Mouse (Mus musculus) limb, embryonic 15.5 days (tissue): ENCODE data around the gene Ptges. TPM values are rescaled to one million over a fixed set of nuclear protein-coding genes. Genes with fewer than 3 reads are reported as not detected.

Experiments
- ATAC-seq: fragments of 200-750 bp; cut with Nextera tagmentation; 2 replicates; pipeline ENCODE4 v1.8.0; 2017; ENCODE audit warnings: low read depth, moderate TSS enrichment; ENCODE audit not compliant: insufficient number of reproducible peaks, low FRiP score, low TSS enrichment
- H3K27ac ChIP-seq: fragments of 300-500 bp; sonication (generic); 2 replicates; pipeline ENCODE4 v1.5.1; 2015; ENCODE audit warnings: moderate library complexity, mild to moderate bottlenecking, inconsistent platforms
- H3K27me3 ChIP-seq: fragments of 300-500 bp; sonication (generic); 2 replicates; pipeline ENCODE4 v1.6.1; 2015; ENCODE audit warnings: inconsistent platforms
- H3K36me3 ChIP-seq: fragments of 300-500 bp; sonication (generic); 2 replicates; pipeline ENCODE4 v1.6.1; 2015; ENCODE audit warnings: inconsistent platforms
- H3K4me1 ChIP-seq: fragments of 300-500 bp; sonication (generic); 2 replicates; pipeline ENCODE4 v1.6.1; 2015; ENCODE audit warnings: inconsistent platforms
- H3K4me2 ChIP-seq: fragments of 300-500 bp; sonication (generic); 2 replicates; pipeline ENCODE4 v1.6.1; 2015; ENCODE audit warnings: mild to moderate bottlenecking, inconsistent platforms
- H3K4me3 ChIP-seq: fragments of 300-500 bp; sonication (generic); 2 replicates; pipeline ENCODE4 v1.5.1; 2015; ENCODE audit warnings: mild to moderate bottlenecking, inconsistent platforms
- H3K9ac ChIP-seq: fragments of 300-500 bp; sonication (generic); 2 replicates; pipeline ENCODE4 v1.6.1; 2015; ENCODE audit warnings: inconsistent platforms
- H3K9me3 ChIP-seq: fragments of 300-500 bp; sonication (generic); 2 replicates; pipeline ENCODE4 v1.6.1; 2016; ENCODE audit warnings: inconsistent platforms
- WGBS: fragments of 180-500 bp; shearing (Covaris S2); methylation state at CpG from one replicate; pipeline ENCODE4 v1.1.7; 2015; 5-methylcytosine and 5-hydroxymethylcytosine counted together
- polyA plus RNA-seq: library from polyadenylated mRNA; unstranded; fragments of >200 nt; fragmentation: Nextera tagmentation; extraction: Ambion mirVana; gene quantifications from 2 replicates; pipeline ENCODE4 v1.2.1, GENCODE M21; 2015

The Ptges gene
- polyA plus RNA-seq, 1 experiment from 2014 or later = 35.3 TPM

DNA sequence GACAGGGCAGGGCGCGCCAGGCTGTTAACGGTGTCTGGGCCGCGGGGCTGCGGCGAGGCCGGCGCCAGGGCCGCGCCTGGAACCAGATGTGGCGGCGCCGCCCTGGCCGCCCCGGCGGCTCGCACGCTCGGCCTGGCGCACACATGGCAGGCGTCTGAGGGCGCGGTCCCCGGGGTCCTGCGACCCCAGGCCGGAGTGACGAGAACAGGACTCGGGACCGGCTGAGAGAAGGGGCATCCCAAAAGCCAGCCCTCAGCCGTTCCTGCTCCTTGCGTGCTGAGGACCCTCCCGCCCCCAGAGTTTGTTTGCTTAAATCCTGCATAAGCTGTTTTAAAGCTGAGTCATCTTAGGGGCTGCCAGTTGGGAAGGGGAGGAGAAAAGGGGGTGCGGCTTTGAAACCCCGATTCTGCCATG lies 64.7 kb downstream of the Ptges start:
- 2% methylated on average over 35 of the region's 35 CpGs for WGBS
- Histone ChIP-seq H3K9ac (no peak overlapping the region), H3K4me1 (peaks cover 42% of the 10 kb centered on the region)

GRCm38 (mm10) chr2:30863574-30863973 lies 66.1 kb downstream of the Ptges start:
- Histone ChIP-seq H3K36me3 (no peaks in the 10 kb centered on the region), H3K4me1 (peaks cover 47% of the 10 kb centered on the region), H3K4me3 (no peak overlapping the region), H3K9me3 (no peaks in the 10 kb centered on the region), H3K27ac (0 out of 2 replicates have a peak overlapping the region, but pooled peaks have one; percentile 5), H3K9ac (no peak overlapping the region), H3K27me3 (no peaks in the 10 kb centered on the region), H3K4me2 (no peak overlapping the region)
- ATAC-seq = no peak
- 58% methylated on average over 9 of the region's 9 CpGs for WGBS

More for the DNA sequence above, 64.7 kb downstream of the Ptges start:
- Histone ChIP-seq H3K9me3 (no peaks in the 10 kb centered on the region), H3K36me3 (no peaks in the 10 kb centered on the region), H3K4me2 (peak overlapping the region; percentile 54), H3K27me3 (no peaks in the 10 kb centered on the region), H3K27ac (peak overlapping the region; percentile 81), H3K4me3 (peak overlapping the region; percentile 34)
- ATAC-seq = peak; percentile 66; the same call in 1 of the 2 replicates

- Histone ChIP-seq H3K36me3 (no peaks in the 10 kb centered on the region), H3K4me2 (no peak overlapping the region), H3K27me3 (no peaks in the 10 kb centered on the region), H3K9ac (no peak overlapping the region), H3K9me3 (no peaks in the 10 kb centered on the region), H3K27ac (no peak overlapping the region), H3K4me3 (no peak overlapping the region), H3K4me1 (peaks cover 62% of the 10 kb centered on the region)
- no peak for ATAC-seq
- 78% methylated on average over 4 of the region's 4 CpGs for WGBS
Measured at GRCm38 (mm10) chr2:30862081-30862480, 67.6 kb downstream of the Ptges start.

DNA sequence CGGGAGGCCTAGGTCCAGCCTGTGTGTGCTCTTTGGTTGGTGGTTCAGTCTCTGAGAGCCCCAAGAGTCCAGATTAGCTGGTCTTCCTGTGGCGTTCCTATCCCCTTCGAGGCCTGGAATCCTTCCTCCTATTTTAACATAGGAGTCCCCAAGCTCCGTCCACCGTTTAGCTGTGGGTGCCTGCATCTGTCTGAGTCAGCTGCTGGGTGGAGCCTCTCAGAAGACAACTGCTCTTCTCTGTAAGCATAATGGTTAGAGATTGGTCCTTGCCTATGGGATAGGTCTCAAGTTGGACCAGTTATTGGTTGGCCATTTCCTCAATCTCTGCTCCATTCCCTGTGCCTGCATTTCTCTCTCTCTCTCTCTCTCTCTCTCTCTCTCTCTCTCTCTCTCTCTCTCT lies 69.9 kb downstream of the Ptges start:
- 70% methylated on average over 5 of the region's 5 CpGs for WGBS
- Histone ChIP-seq H3K4me1 (peaks cover 52% of the 10 kb centered on the region), H3K9me3 (no peaks in the 10 kb centered on the region), H3K27ac (no peak overlapping the region; the same call in 1 of the 2 replicates), H3K4me3 (no peak overlapping the region), H3K27me3 (no peaks in the 10 kb centered on the region), H3K9ac (no peak overlapping the region), H3K4me2 (no peak overlapping the region), H3K36me3 (no peaks in the 10 kb centered on the region)
- no peak for ATAC-seq

DNA sequence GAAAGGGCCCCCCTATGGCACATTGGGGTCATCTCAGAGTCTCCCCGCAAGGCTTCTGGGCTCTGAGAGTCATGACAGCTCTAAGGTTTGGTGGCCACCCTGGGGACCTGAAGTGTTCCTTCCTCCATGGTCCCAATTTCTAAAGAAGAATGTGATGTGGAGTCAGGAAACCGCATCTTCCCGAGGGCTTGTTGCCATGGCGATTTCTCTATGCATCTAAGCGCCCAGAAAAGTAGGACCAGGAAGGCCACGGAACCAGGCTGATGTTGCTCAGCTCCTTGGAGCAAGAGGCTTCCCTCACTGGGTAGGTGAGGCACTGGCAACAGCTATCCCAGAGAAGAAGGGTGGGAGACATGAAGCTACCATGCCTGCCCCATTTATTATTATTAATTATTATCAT lies 72.6 kb downstream of the Ptges start:
- no peak overlapping the region for H3K4me2 ChIP-seq
- peaks cover 61% of the 10 kb centered on the region for H3K4me1 ChIP-seq
- 77% methylated on average over 6 of the region's 6 CpGs for WGBS
- H3K27ac ChIP-seq = no peak overlapping the region
- H3K4me3 ChIP-seq = no peak overlapping the region
- ATAC-seq = no peak
- H3K36me3 ChIP-seq = no peaks in the 10 kb centered on the region
- no peak overlapping the region for H3K9ac ChIP-seq
- H3K9me3 ChIP-seq = no peaks in the 10 kb centered on the region
- no peaks in the 10 kb centered on the region for H3K27me3 ChIP-seq

DNA sequence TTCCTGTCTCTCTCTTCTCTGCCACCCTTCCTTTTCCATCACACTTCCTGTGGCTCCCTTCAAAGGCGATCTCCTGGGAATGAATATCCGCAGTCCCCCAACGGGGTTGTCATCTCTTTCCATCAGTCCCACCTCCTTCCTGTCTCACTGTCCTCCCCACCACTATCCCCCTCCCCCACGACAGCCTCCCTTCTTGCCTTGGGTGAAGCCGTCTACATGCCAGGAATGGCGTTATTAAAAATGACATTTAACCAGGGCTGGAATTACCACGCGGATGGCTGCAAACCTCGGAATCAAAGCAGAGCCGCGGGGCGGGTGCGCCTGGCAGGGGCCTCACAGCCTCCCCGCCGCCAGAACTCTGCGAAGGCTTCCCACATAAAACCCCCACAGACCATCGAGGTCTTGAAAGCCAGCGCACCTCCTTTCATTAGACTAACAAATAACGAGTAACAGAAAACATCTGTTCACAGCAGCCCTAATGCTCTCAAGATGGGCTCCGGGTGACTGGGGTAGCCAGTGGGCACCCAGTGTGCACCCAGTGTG lies 76.8 kb downstream of the Ptges start:
- H3K9me3 ChIP-seq = no peaks in the 10 kb centered on the region
- peak; percentile 37 for ATAC-seq
- no peak overlapping the region for H3K4me3 ChIP-seq
- no peaks in the 10 kb centered on the region for H3K27me3 ChIP-seq
- peak overlapping the region; percentile 76 for H3K27ac ChIP-seq
- WGBS = 7% methylated on average over 20 of the region's 20 CpGs
- peak overlapping the region; percentile 32 for H3K4me2 ChIP-seq
- no peak overlapping the region for H3K9ac ChIP-seq
- no peaks in the 10 kb centered on the region for H3K36me3 ChIP-seq
- peaks cover 68% of the 10 kb centered on the region for H3K4me1 ChIP-seq

DNA sequence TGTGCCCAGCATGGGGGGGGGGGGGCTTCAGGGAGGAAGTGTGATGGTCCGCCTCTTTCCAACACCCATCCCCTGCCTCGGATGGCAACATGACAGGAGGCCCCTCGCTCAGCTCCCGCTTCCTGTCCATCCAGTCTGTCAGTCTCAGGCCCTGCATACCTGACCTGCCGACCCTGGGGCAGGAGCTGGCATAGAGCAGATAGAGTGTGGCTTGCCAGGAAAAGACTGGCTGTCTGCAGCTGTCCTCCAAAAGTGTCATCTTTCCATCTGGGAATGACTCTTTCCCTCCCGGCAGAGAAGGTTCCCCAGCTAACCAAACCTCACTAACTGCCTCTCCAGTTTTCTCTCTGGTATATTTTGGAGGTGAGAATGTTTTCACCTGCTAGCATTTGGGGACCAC lies 79.1 kb downstream of the Ptges start:
- peaks cover 76% of the 10 kb centered on the region for H3K4me1 ChIP-seq
- no peak overlapping the region for H3K9ac ChIP-seq
- no peak for ATAC-seq
- no peaks in the 10 kb centered on the region for H3K27me3 ChIP-seq
- WGBS = 23% methylated on average over 6 of the region's 6 CpGs
- no peak overlapping the region for H3K4me2 ChIP-seq
- H3K9me3 ChIP-seq = no peaks in the 10 kb centered on the region
- H3K27ac ChIP-seq = peak overlapping the region; percentile 76
- H3K36me3 ChIP-seq = no peaks in the 10 kb centered on the region
- no peak overlapping the region for H3K4me3 ChIP-seq

DNA sequence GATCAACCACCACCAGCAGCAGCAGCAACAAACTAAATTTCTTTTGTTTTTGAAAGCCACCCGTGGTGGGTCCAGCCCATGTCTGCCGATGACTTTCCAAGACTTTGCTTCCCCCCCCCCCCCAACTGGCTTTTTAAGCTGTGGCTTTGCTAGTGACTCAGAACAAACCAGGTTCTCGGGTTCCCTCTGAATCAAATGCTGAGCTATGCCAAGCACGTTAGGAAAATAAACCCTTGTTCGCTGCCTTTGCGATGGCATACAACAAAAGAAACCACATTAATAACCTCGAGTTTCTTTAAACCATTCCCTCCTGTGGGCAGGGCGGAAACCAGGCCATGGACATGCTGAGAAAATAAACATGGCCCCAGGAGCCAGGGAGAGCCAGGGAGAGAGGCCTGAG lies 81.5 kb downstream of the Ptges start:
- Histone ChIP-seq H3K36me3 (no peaks in the 10 kb centered on the region), H3K27ac (no peak overlapping the region), H3K9ac (no peak overlapping the region), H3K4me1 (peaks cover 69% of the 10 kb centered on the region), H3K4me2 (peak overlapping the region; percentile 76; the same call in 1 of the 2 replicates), H3K27me3 (no peaks in the 10 kb centered on the region), H3K4me3 (no peak overlapping the region; the same call in 1 of the 2 replicates), H3K9me3 (no peaks in the 10 kb centered on the region)
- no peak for ATAC-seq
- 42% methylated on average over 8 of the region's 8 CpGs for WGBS

GRCm38 (mm10) chr2:30846723-30847122 lies 82.9 kb downstream of the Ptges start:
- peaks cover 59% of the 10 kb centered on the region for H3K4me1 ChIP-seq
- no peaks in the 10 kb centered on the region for H3K36me3 ChIP-seq
- H3K4me3 ChIP-seq = peak overlapping the region; percentile 73
- peak overlapping the region; percentile 31 for H3K9ac ChIP-seq
- peak overlapping the region; percentile 85 for H3K27ac ChIP-seq
- WGBS = 7% methylated on average over 6 of the region's 6 CpGs
- peak overlapping the region; percentile 76 for H3K4me2 ChIP-seq
- H3K9me3 ChIP-seq = no peaks in the 10 kb centered on the region
- ATAC-seq = no peak
- H3K27me3 ChIP-seq = no peaks in the 10 kb centered on the region

DNA sequence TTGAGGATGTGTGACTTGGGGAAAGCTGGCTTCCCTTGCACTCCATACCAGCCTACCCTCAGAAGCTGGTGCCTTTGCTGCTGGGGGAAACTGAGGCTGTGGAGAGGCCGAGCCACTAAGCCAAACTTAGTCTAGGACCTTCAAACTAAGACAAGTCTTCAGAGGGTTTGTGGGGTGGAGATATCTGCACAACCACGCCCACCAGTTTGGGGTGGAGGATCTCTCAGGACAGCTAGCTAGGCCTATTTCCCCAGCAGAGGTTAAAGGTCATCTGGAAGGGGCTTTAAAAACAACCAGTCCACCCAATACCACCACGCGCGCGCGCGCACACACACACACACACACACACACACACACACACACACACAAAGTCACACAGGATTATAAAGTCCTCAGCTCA lies 83.4 kb downstream of the Ptges start:
- Histone ChIP-seq H3K27ac (peak overlapping the region; percentile 85), H3K36me3 (no peaks in the 10 kb centered on the region), H3K4me1 (peaks cover 54% of the 10 kb centered on the region), H3K4me3 (peak overlapping the region; percentile 73), H3K9me3 (no peaks in the 10 kb centered on the region), H3K9ac (peak overlapping the region; percentile 88), H3K4me2 (peak overlapping the region; percentile 76), H3K27me3 (no peaks in the 10 kb centered on the region)
- 43% methylated on average over 8 of the region's 8 CpGs for WGBS
- ATAC-seq = no peak

- under 1% methylated on average over 77 of the region's 80 CpGs for WGBS
- H3K4me1 ChIP-seq = peaks cover 45% of the 10 kb centered on the region
Measured at GRCm38 (mm10) chr2:30845152-30846070, 84.3 kb downstream of the Ptges start.

GRCm38 (mm10) chr2:30842615-30843014 lies 87.0 kb downstream of the Ptges start:
- ATAC-seq = no peak
- no peaks in the 10 kb centered on the region for H3K27me3 ChIP-seq
- no peak overlapping the region for H3K4me3 ChIP-seq
- H3K9ac ChIP-seq = no peak overlapping the region
- WGBS = 40% methylated on average over 10 of the region's 10 CpGs
- no peak overlapping the region for H3K4me2 ChIP-seq
- H3K27ac ChIP-seq = no peak overlapping the region
- peaks cover 29% of the 10 kb centered on the region for H3K4me1 ChIP-seq
- no peaks in the 10 kb centered on the region for H3K36me3 ChIP-seq
- no peaks in the 10 kb centered on the region for H3K9me3 ChIP-seq

More at GRCm38 (mm10) chr2:30845152-30846070, 84.3 kb downstream of the Ptges start:
- no peaks in the 10 kb centered on the region for H3K36me3 ChIP-seq
- H3K9me3 ChIP-seq = no peaks in the 10 kb centered on the region
- no peaks in the 10 kb centered on the region for H3K27me3 ChIP-seq
- peak; percentile 32; the same call in 1 of the 2 replicates for ATAC-seq
- H3K27ac ChIP-seq = peak overlapping the region; percentile 85
- H3K4me3 ChIP-seq = peak overlapping the region; percentile 73
- H3K9ac ChIP-seq = peak overlapping the region; percentile 88
- H3K4me2 ChIP-seq = peak overlapping the region; percentile 76
